Comparison of ENCODE assay signal across 8 mouse cellular contexts in the genomic region with DNA sequence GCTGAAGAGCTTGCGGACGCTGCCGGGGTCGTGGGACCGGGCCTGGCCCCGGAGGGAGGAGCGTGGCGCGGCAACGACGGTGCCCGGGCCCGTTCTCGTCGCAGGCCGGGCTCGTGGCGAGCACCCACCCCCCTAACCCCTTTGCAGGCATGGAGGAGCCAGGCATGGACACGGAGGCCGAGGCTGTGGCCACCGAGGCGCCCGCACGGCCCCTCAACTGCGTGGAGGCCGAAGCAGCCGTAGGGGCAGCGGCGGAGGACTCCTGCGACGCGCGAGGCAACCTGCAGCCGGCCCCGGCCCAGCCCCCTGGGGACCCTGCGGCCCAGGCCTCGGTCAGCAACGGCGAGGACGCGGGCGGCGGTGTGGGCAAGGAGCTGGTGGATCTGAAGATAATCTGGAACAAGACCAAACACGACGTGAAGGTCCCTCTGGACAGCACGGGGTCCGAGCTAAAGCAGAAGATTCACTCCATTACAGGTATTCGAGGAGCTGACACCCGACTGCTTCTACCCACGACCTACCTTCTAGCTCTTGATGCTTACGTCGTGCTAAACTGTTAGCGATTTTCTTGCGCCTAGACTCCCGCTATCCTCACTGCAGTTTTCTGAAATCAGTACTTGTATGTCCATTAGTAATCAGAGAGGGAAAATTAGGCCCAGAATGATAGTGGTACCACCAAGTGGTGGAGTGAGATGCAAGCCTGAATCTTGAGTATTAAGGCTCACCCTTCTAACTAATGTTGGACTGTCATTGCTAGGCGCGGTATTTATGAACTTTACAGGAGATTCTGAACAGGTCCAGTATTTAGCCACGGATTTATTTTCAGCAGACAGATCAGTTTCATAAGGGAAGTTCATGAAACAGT. TPM values are rescaled to one million over a fixed set of nuclear protein-coding genes. Genes with fewer than 3 reads are reported as not detected.
DNase-seq lines count a peak whose midpoint lies in the region; ATAC-seq lines count a peak whose summit lies in the region.

No protein-coding gene starts in this region.

- H3K27ac ChIP-seq in embryonic facial prominence, embryonic 14.5 days (replicated peaks; ENCODE audit: low read depth, low read length) = peak overlapping the region; percentile 93
- H3K27ac ChIP-seq in intestine, embryonic 15.5 days = peak overlapping the region; percentile 96

- 3% methylated on average over 19 of the region's 58 CpGs for WGBS in embryonic facial prominence, embryonic 14.5 days
- WGBS in intestine, embryonic 15.5 days = 1% methylated on average over 58 of the region's 58 CpGs

- peak overlapping the region; percentile 69 for H3K4me2 ChIP-seq in embryonic facial prominence, embryonic 14.5 days (ENCODE audit: low read depth, low read length)
- H3K4me2 ChIP-seq in intestine, embryonic 15.5 days (replicated peaks) = peak overlapping the region; percentile 77

- peak overlapping the region; percentile 97 for H3K9ac ChIP-seq in embryonic facial prominence, embryonic 14.5 days (ENCODE audit: low read depth, low read length)
- H3K9ac ChIP-seq in intestine, embryonic 15.5 days = peak overlapping the region; percentile 99

- H3K4me3 ChIP-seq in embryonic facial prominence, embryonic 14.5 days (ENCODE audit: low read depth, low read length) = peak overlapping the region; percentile 100
- peak overlapping the region; percentile 100 for H3K4me3 ChIP-seq in intestine, embryonic 15.5 days (replicated peaks)

- DNase-seq in adrenal gland, postnatal 36 days = peak; percentile 21 to 42
- no peak for DNase-seq in adrenal gland, adult 18-20 months (ENCODE audit: low spot score in 2 of 2)
- DNase-seq in ovary, postnatal 14 days (ENCODE audit: low spot score) = peak; percentile 17
- DNase-seq in ovary, adult 18-20 months (ENCODE audit: low spot score) = no peak
- no peak for DNase-seq in embryonic facial prominence, embryonic 14.5 days (ENCODE audit: low spot score)
- no peak for DNase-seq in right cerebral cortex, adult 2 months (ENCODE audit: low spot score in 2 of 2)

- H3K36me3 ChIP-seq in embryonic facial prominence, embryonic 14.5 days (ENCODE audit: control insufficient read depth, insufficient read depth, low read length) = peaks cover 41% of the 10 kb centered on the region
- peaks cover 16% of the 10 kb centered on the region for H3K36me3 ChIP-seq in intestine, embryonic 15.5 days

- H3K27me3 ChIP-seq in embryonic facial prominence, embryonic 14.5 days (replicated peaks; ENCODE audit: control insufficient read depth, insufficient read depth, low read length) = no peaks in the 10 kb centered on the region
- H3K27me3 ChIP-seq in intestine, embryonic 15.5 days (replicated peaks) = no peaks in the 10 kb centered on the region

- H3K4me1 ChIP-seq in embryonic facial prominence, embryonic 14.5 days (ENCODE audit: control insufficient read depth, insufficient read depth, low read length) = peaks cover 19% of the 10 kb centered on the region
- H3K4me1 ChIP-seq in intestine, embryonic 15.5 days (replicated peaks) = peaks cover 17% of the 10 kb centered on the region

- no peak; the same call in none of the 2 replicates for ATAC-seq in embryonic facial prominence, embryonic 14.5 days (ENCODE audit: low read depth)
- ATAC-seq in intestine, embryonic 15.5 days = peak; percentile 36
- peak; percentile 20; the same call in 1 of the 2 replicates for ATAC-seq in megakaryocyte-erythroid progenitor cell, adult 5-6 weeks (replicated peaks; ENCODE audit: low FRiP score, low TSS enrichment, poor library complexity, severe bottlenecking)

- no peaks in the 10 kb centered on the region for H3K9me3 ChIP-seq in embryonic facial prominence, embryonic 14.5 days (ENCODE audit: control insufficient read depth, low read length)
- H3K9me3 ChIP-seq in intestine, embryonic 15.5 days = no peaks in the 10 kb centered on the region

RNA-seq across cellular contexts. Expression of a gene that starts 0.7 kb away (rescaled TPM):
- 10 to 100 TPM; 19.0 to 25.5 TPM for total RNA-seq in adrenal gland, postnatal 36 days (2021)
- 10 to 100 TPM; 20.9 to 23.5 TPM for total RNA-seq in adrenal gland, adult 18-20 months (2021)
- 17.3 and 19.0 TPM in 2 replicates for polyA plus RNA-seq in embryonic facial prominence, embryonic 14.5 days (2014; fragmentation: Nextera tagmentation; extraction: Ambion mirVana)
- polyA plus RNA-seq in intestine, embryonic 15.5 days (2015; fragmentation: Nextera tagmentation; extraction: Ambion mirVana) = 21.4 and 22.3 TPM in 2 replicates
- 10.0 and 10.3 TPM in 2 replicates for total RNA-seq in megakaryocyte-erythroid progenitor cell, adult 5-6 weeks (2014; fragmentation: Nextera tagmentation)
- total RNA-seq in megakaryocyte-erythroid progenitor cell, adult 5-6 weeks (2017) = 7.1 and 8.9 TPM in 2 replicates

RNA-seq across cellular contexts. Expression of a gene that starts 0.8 kb away (rescaled TPM):
- 10 to 100 TPM; 49.5 to 63.8 TPM for total RNA-seq in adrenal gland, postnatal 36 days (2021)
- 10 to 100 TPM; 62.0 to 70.5 TPM for total RNA-seq in adrenal gland, adult 18-20 months (2021)
- polyA plus RNA-seq in embryonic facial prominence, embryonic 14.5 days (2014; fragmentation: Nextera tagmentation; extraction: Ambion mirVana) = 90.2 and 91.6 TPM in 2 replicates
- 55.2 and 58.7 TPM in 2 replicates for polyA plus RNA-seq in intestine, embryonic 15.5 days (2015; fragmentation: Nextera tagmentation; extraction: Ambion mirVana)
- total RNA-seq in megakaryocyte-erythroid progenitor cell, adult 5-6 weeks (2014; fragmentation: Nextera tagmentation) = 37.7 and 39.4 TPM in 2 replicates
- total RNA-seq in megakaryocyte-erythroid progenitor cell, adult 5-6 weeks (2017) = 30.4 and 44.2 TPM in 2 replicates

RNA-seq across cellular contexts. Expression of a gene that starts 33.9 kb away (rescaled TPM):
- total RNA-seq in adrenal gland, postnatal 36 days (2021) = 100 to 1,000 TPM; 502 to 538 TPM
- 100 to 1,000 TPM; 535 to 745 TPM for total RNA-seq in adrenal gland, adult 18-20 months (2021)
- polyA plus RNA-seq in embryonic facial prominence, embryonic 14.5 days (2014; fragmentation: Nextera tagmentation; extraction: Ambion mirVana) = 559 and 632 TPM in 2 replicates
- polyA plus RNA-seq in intestine, embryonic 15.5 days (2015; fragmentation: Nextera tagmentation; extraction: Ambion mirVana) = 907 and 931 TPM in 2 replicates
- 337 and 365 TPM in 2 replicates for total RNA-seq in megakaryocyte-erythroid progenitor cell, adult 5-6 weeks (2014; fragmentation: Nextera tagmentation)
- total RNA-seq in megakaryocyte-erythroid progenitor cell, adult 5-6 weeks (2017) = 59.5 and 174 TPM in 2 replicates

RNA-seq across cellular contexts. Expression of a gene that starts 46.7 kb away (rescaled TPM):
- total RNA-seq in adrenal gland, postnatal 36 days (2021) = 10 to 100 TPM; 16.9 to 17.3 TPM
- total RNA-seq in adrenal gland, adult 18-20 months (2021) = 10 to 100 TPM; 17.4 to 36.3 TPM
- polyA plus RNA-seq in embryonic facial prominence, embryonic 14.5 days (2014; fragmentation: Nextera tagmentation; extraction: Ambion mirVana) = 75.8 and 86.4 TPM in 2 replicates
- 121 and 123 TPM in 2 replicates for polyA plus RNA-seq in intestine, embryonic 15.5 days (2015; fragmentation: Nextera tagmentation; extraction: Ambion mirVana)
- total RNA-seq in megakaryocyte-erythroid progenitor cell, adult 5-6 weeks (2014; fragmentation: Nextera tagmentation) = 39.0 and 40.3 TPM in 2 replicates
- 22.4 and 23.8 TPM in 2 replicates for total RNA-seq in megakaryocyte-erythroid progenitor cell, adult 5-6 weeks (2017)

Comparison
In these comparisons a context has a peak if more than half of its experiments do, and no peak if none do; other contexts are left out.
1. DNase-seq: peak in adrenal gland, postnatal 36 days (2 of 2) and ovary, postnatal 14 days (single experiment); none in adrenal gland, adult 18-20 months (0 of 2), ovary, adult 18-20 months (single experiment), embryonic facial prominence, embryonic 14.5 days (single experiment) and right cerebral cortex, adult 2 months (0 of 2).